Mouse (Mus musculus) heart, embryonic 10.5 days (tissue): ENCODE data around the gene Ackr1. TPM values are rescaled to one million over a fixed set of nuclear protein-coding genes. Genes with fewer than 3 reads are reported as not detected.

Source experiments
- DNase-seq: peaks from one replicate; pipeline ENCODE4 v3.0.0-alpha.2; 2017; ENCODE audit warnings: low spot score
- H3K27ac ChIP-seq: fragments of 300-500 bp; sonication (generic); 2 replicates; pipeline ENCODE4 v1.5.1; 2016; ENCODE audit warnings: mild to moderate bottlenecking
- H3K27me3 ChIP-seq: fragments of 300-500 bp; sonication (generic); 2 replicates; pipeline ENCODE4 v1.6.1; 2016; ENCODE audit warnings: mild to moderate bottlenecking; ENCODE audit not compliant: poor library complexity, insufficient read depth, severe bottlenecking
- H3K36me3 ChIP-seq: fragments of 300-500 bp; sonication (generic); 2 replicates; pipeline ENCODE4 v1.6.1; 2016; ENCODE audit warnings: mild to moderate bottlenecking, moderate library complexity
- H3K4me1 ChIP-seq: fragments of 300-500 bp; sonication (generic); 2 replicates; pipeline ENCODE4 v1.6.1; 2016; ENCODE audit warnings: mild to moderate bottlenecking
- H3K4me3 ChIP-seq: fragments of 300-500 bp; sonication (generic); 2 replicates; pipeline ENCODE4 v1.5.1; 2016; ENCODE audit warnings: mild to moderate bottlenecking, moderate library complexity
- H3K9me3 ChIP-seq: fragments of 300-500 bp; sonication (generic); 2 replicates; pipeline ENCODE4 v1.6.1; 2016; ENCODE audit warnings: mild to moderate bottlenecking, moderate library complexity
- WGBS: fragments of 180-500 bp; shearing (Covaris S2); methylation state at CpG from one replicate; pipeline ENCODE4 v1.1.7; 2016; 5-methylcytosine and 5-hydroxymethylcytosine counted together
- polyA plus RNA-seq: library from polyadenylated mRNA; unstranded; fragments of >200 nt; fragmentation: Nextera tagmentation; extraction: Ambion mirVana; gene quantifications from 2 replicates; pipeline ENCODE4 v1.2.1, GENCODE M21; 2016

Gene Ackr1
- polyA plus RNA-seq, 1 experiment from 2014 or later: 1.8 TPM

GRCm38 (mm10) chr1:173337008-173337407, 3.5 kb upstream of the Ackr1 start:
- no peaks in the 10 kb centered on the region for H3K27me3 ChIP-seq
- WGBS: 91% methylated on average over 10 of the region's 10 CpGs
- no peaks in the 10 kb centered on the region for H3K36me3 ChIP-seq
- H3K27ac ChIP-seq: no peak overlapping the region
- no peaks in the 10 kb centered on the region for H3K9me3 ChIP-seq
- H3K4me1 ChIP-seq: peaks cover 34% of the 10 kb centered on the region
- DNase-seq: no peak
- no peak overlapping the region for H3K4me3 ChIP-seq

GRCm38 (mm10) chr1:173335903-173336302, 2.4 kb upstream of the Ackr1 start:
- 62% methylated on average over 11 of the region's 11 CpGs for WGBS
- Histone ChIP-seq H3K4me3 (no peak overlapping the region), H3K36me3 (no peaks in the 10 kb centered on the region), H3K4me1 (peaks cover 34% of the 10 kb centered on the region), H3K27ac (0 out of 2 replicates have a peak overlapping the region, but pooled peaks have one; percentile 56), H3K27me3 (no peaks in the 10 kb centered on the region), H3K9me3 (no peaks in the 10 kb centered on the region)
- DNase-seq: no peak

GRCm38 (mm10) chr1:173332418-173332817, 1.1 kb downstream of the Ackr1 start:
- Histone ChIP-seq H3K9me3 (no peaks in the 10 kb centered on the region), H3K27me3 (no peaks in the 10 kb centered on the region), H3K4me3 (no peak overlapping the region), H3K4me1 (peaks cover 46% of the 10 kb centered on the region), H3K27ac (peak overlapping the region; percentile 53; the same call in 1 of the 2 replicates), H3K36me3 (no peaks in the 10 kb centered on the region)
- DNase-seq: no peak
- WGBS: 87% methylated on average over 5 of the region's 5 CpGs

- Histone ChIP-seq H3K4me3 (no peak overlapping the region), H3K36me3 (no peaks in the 10 kb centered on the region), H3K4me1 (peaks cover 34% of the 10 kb centered on the region), H3K27me3 (no peaks in the 10 kb centered on the region), H3K9me3 (no peaks in the 10 kb centered on the region), H3K27ac (0 out of 2 replicates have a peak overlapping the region, but pooled peaks have one; percentile 42)
- 70% methylated on average over 5 of the region's 5 CpGs for WGBS
- DNase-seq: no peak
Measured at GRCm38 (mm10) chr1:173329743-173330142, 3.8 kb downstream of the Ackr1 start.

GRCm38 (mm10) chr1:173329185-173329584, 4.4 kb downstream of the Ackr1 start:
- 6% methylated on average over 4 of the region's 4 CpGs for WGBS
- Histone ChIP-seq H3K36me3 (no peaks in the 10 kb centered on the region), H3K27me3 (no peaks in the 10 kb centered on the region), H3K27ac (peak overlapping the region; percentile 42; the same call in 1 of the 2 replicates), H3K9me3 (no peaks in the 10 kb centered on the region), H3K4me3 (no peak overlapping the region), H3K4me1 (peaks cover 30% of the 10 kb centered on the region)
- DNase-seq: no peak

- no peaks in the 10 kb centered on the region for H3K36me3 ChIP-seq
- WGBS: 69% methylated on average over 8 of the region's 8 CpGs
Measured at GRCm38 (mm10) chr1:173328446-173328845, 5.1 kb downstream of the Ackr1 start.

GRCm38 (mm10) chr1:173326552-173326951, 7.0 kb downstream of the Ackr1 start:
- Histone ChIP-seq H3K4me1 (peaks cover 12% of the 10 kb centered on the region; the same call in 1 of the 2 replicates), H3K36me3 (no peaks in the 10 kb centered on the region), H3K4me3 (no peak overlapping the region), H3K27me3 (no peaks in the 10 kb centered on the region), H3K27ac (no peak overlapping the region), H3K9me3 (no peaks in the 10 kb centered on the region)
- DNase-seq: no peak
- WGBS: 64% methylated on average over 1 of the region's 1 CpGs

More at GRCm38 (mm10) chr1:173328446-173328845, 5.1 kb downstream of the Ackr1 start:
- H3K4me3 ChIP-seq: no peak overlapping the region
- H3K9me3 ChIP-seq: no peaks in the 10 kb centered on the region
- no peaks in the 10 kb centered on the region for H3K27me3 ChIP-seq
- H3K4me1 ChIP-seq: peaks cover 25% of the 10 kb centered on the region
- DNase-seq: no peak
- no peak overlapping the region for H3K27ac ChIP-seq

GRCm38 (mm10) chr1:173325395-173325794, 8.2 kb downstream of the Ackr1 start:
- Histone ChIP-seq H3K27ac (no peak overlapping the region), H3K36me3 (no peaks in the 10 kb centered on the region), H3K4me1 (peaks cover 12% of the 10 kb centered on the region; the same call in 1 of the 2 replicates), H3K4me3 (no peak overlapping the region), H3K27me3 (no peaks in the 10 kb centered on the region), H3K9me3 (no peaks in the 10 kb centered on the region)
- 93% methylated on average over 1 of the region's 1 CpGs for WGBS
- DNase-seq: no peak

GRCm38 (mm10) chr1:173324961-173325360, 8.6 kb downstream of the Ackr1 start:
- Histone ChIP-seq H3K9me3 (no peaks in the 10 kb centered on the region), H3K4me3 (no peak overlapping the region), H3K36me3 (no peaks in the 10 kb centered on the region), H3K27ac (no peak overlapping the region), H3K4me1 (peaks cover 12% of the 10 kb centered on the region; the same call in 1 of the 2 replicates), H3K27me3 (no peaks in the 10 kb centered on the region)
- DNase-seq: no peak
- 64% methylated on average over 4 of the region's 4 CpGs for WGBS

- no peaks in the 10 kb centered on the region for H3K36me3 ChIP-seq
- H3K27me3 ChIP-seq: no peaks in the 10 kb centered on the region
- DNase-seq: no peak
- no peak overlapping the region for H3K27ac ChIP-seq
- no peaks in the 10 kb centered on the region for H3K9me3 ChIP-seq
- H3K4me3 ChIP-seq: no peak overlapping the region
- 27% methylated on average over 5 of the region's 5 CpGs for WGBS
- H3K4me1 ChIP-seq: peaks cover 3% of the 10 kb centered on the region; the same call in 1 of the 2 replicates
Measured at GRCm38 (mm10) chr1:173323839-173324585, 9.5 kb downstream of the Ackr1 start.

GRCm38 (mm10) chr1:173322249-173322627, 11.3 kb downstream of the Ackr1 start:
- WGBS: 68% methylated on average over 6 of the region's 6 CpGs
- no peak for DNase-seq
- Histone ChIP-seq H3K27me3 (no peaks in the 10 kb centered on the region), H3K9me3 (no peaks in the 10 kb centered on the region), H3K36me3 (no peaks in the 10 kb centered on the region), H3K4me3 (no peak overlapping the region), H3K4me1 (no peaks in the 10 kb centered on the region), H3K27ac (no peak overlapping the region)

- 74% methylated on average over 8 of the region's 8 CpGs for WGBS
- H3K27me3 ChIP-seq: no peaks in the 10 kb centered on the region
- H3K4me3 ChIP-seq: no peak overlapping the region
- no peaks in the 10 kb centered on the region for H3K4me1 ChIP-seq
- DNase-seq: no peak
- H3K27ac ChIP-seq: no peak overlapping the region
- H3K9me3 ChIP-seq: no peaks in the 10 kb centered on the region
- no peaks in the 10 kb centered on the region for H3K36me3 ChIP-seq
Measured at GRCm38 (mm10) chr1:173321593-173322248, 11.8 kb downstream of the Ackr1 start.

GRCm38 (mm10) chr1:173317925-173318477, 15.5 kb downstream of the Ackr1 start:
- no peak for DNase-seq
- H3K4me1 ChIP-seq: no peaks in the 10 kb centered on the region
- 87% methylated on average over 2 of the region's 2 CpGs for WGBS
- H3K36me3 ChIP-seq: no peaks in the 10 kb centered on the region
- H3K27ac ChIP-seq: no peak overlapping the region
- no peaks in the 10 kb centered on the region for H3K9me3 ChIP-seq
- no peaks in the 10 kb centered on the region for H3K27me3 ChIP-seq
- H3K4me3 ChIP-seq: no peak overlapping the region
